Mouse (Mus musculus) colon, adult 2 months (tissue): ENCODE results near the gene Mef2a. TPM values are rescaled to one million over a fixed set of nuclear protein-coding genes. Genes with fewer than 3 reads are reported as not detected.

Experiments used
- polyA plus RNA-seq: library from polyadenylated mRNA; depleted of rRNA; stranded (reverse); fragments of >200 nt; gene quantifications from 2 replicates; pipeline ENCODE4 v1.2.3, GENCODE M21; 2012; rRNA removed

Gene Mef2a
- 15.9 and 17.6 TPM in 2 replicates for polyA plus RNA-seq

GRCm38 (mm10) chr7:67372729-67373583 is at the start of gene Mef2a:
Gene Mef2a (minus strand): TSS chr7:67372858.

DNA sequence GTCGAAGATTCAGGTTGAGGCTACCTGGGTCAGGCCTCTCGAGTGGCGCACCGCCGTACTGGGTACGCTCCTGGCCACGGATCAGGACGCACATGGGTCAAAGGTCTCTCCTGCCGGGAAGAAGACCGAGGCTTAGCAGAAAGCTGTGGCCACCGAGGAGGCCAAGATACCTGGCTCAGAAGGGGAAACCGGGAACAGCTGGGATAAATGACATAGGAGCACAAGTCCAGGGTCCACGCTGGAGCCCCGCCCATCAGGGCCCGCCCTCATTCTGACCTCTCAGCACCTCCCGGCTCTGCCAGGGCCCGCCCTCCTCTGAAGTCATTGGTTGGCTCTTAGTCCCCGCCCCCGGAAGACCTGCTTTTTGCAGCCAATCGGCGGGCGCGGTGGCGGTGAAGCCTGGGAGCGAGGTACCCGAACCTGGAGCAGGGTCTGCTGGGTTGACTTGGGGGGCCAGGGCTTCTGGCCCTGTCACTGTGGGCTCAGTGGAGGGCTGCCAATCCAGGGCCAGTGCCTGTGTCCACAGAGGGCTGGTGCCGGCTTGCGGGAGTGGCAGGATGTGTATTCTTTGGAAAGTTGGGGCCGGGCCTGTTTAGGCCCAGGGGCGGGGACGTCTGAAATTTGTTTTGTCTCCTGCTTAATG is 150.3 kb downstream of the Mef2a start, which contains the start of gene Lysmd4:
Gene Lysmd4 (plus strand): TSS at position 325 of the 643 bp plus-strand sequence.

Other genes starting within 250 kb of the Mef2a start
- gene Lysmd4, start 150.3 kb downstream of the Mef2a start, polyA plus RNA-seq, result 10.0 and 11.6 TPM in 2 replicates